Mouse (Mus musculus): ENCODE measurements at regions not wholly inside any gene's neighbourhood (a gene's known extent, or its start where the extent isn't known, plus 50 kb on each side); places are given as distances from the start of the nearest gene placed in this dataset.
A peak's percentile ranks its signal among the peaks of the same experiment; 100 is the strongest.

DNA sequence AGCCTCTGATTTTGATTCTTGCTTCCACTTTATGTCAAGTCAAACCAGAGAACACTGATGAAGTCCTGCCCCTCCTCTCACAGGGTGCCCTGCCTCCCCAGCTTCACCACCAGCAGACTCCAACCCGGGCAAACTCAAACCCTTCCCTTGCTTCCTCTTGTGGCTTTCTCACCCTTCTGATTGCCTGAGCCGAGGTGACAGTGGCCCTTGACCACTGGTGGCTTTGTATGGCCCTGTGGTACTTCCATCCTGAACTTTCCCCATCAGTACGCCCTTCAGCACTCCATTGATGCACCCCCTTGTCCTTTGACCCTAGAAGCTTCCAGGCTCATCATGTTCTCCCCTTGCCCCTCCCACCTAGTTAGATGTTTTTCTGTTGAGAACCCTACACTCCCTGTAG is 287.0 kb downstream of the 3100002H09Rik start:
- DNase-seq (ENCODE audit: low spot score) = no peak

DNA sequence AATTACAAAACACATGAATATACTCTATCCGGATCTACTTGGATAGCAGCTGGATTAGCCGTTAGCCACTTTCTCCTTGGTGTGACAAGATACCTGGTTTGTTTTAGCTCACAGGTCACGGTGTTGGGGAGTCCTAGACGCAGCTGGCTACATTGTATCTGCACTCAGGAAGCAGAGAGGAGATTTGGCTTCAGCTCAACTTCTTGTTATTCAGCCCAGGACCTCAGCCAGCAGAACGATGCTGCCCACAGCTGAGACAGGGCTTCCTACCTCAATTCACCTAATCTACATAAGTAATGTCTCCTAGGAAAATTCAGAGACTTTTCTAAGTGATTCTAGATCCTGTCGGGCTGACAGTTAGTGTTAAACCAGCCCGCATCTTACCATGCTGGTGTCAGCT is 289.4 kb downstream of the 3100002H09Rik start:
- no peak for DNase-seq (ENCODE audit: low spot score)

DNA sequence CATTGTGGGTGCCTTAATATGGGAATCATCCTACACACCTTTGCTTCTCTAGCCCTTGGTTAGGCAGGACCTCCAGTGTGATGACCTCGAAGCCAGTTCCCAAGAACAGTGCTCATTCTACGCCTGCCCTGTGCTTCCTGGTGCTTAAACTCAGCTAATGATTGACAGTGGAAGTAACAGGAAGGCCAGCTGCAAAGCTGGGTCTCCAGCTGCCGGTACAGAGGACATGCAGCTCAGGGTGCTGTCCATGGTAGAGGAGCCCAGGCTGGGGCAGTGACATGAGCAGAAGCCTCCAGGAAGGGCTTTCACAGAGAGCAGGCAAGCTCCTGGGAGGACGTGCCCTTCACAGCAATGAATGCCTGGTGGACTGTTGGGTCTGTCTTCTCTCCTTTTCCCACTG is 293.6 kb downstream of the 3100002H09Rik start:
- DNase-seq (ENCODE audit: low spot score) = no peak

DNA sequence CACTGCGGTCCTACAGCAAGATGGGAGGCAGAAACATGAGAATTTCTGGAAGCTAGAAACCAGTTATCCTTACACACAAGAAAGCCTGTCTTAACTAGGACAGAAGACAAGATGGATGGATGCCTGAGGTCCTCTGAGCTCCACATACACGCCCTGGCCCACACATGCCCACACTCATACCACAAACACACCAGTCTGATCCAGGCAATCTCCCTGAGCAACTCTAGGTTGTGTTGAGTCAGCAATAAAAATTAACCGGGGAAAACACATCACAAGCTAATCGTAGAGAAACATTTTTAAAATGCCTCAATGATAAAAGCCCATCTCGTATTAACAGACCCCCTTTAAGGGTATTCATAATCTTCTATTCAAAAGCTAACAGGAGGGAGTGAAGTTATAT is 298.9 kb downstream of the 3100002H09Rik start:
- no peak for DNase-seq (ENCODE audit: low spot score)

DNA sequence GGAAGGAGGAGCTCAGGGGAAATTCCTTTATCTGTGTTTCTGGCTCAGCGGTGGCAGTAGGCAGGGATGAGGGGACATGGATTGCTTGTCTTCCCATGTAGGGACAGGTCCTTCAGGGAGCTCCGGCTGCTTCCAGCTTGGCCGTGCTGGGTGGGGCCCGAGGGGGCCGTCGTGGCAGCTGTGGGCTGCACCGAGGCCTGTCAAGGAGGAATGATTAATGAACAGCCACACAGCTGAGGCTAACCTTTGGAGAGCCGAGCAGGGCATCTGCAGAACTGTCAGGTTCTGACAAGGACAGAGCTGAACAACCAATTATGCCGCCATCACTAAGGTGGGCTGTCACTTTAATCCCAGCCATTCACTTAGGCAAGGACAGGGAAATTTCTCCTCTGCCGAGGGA is 300.0 kb downstream of the 3100002H09Rik start:
- DNase-seq (ENCODE audit: low spot score) = no peak

DNA sequence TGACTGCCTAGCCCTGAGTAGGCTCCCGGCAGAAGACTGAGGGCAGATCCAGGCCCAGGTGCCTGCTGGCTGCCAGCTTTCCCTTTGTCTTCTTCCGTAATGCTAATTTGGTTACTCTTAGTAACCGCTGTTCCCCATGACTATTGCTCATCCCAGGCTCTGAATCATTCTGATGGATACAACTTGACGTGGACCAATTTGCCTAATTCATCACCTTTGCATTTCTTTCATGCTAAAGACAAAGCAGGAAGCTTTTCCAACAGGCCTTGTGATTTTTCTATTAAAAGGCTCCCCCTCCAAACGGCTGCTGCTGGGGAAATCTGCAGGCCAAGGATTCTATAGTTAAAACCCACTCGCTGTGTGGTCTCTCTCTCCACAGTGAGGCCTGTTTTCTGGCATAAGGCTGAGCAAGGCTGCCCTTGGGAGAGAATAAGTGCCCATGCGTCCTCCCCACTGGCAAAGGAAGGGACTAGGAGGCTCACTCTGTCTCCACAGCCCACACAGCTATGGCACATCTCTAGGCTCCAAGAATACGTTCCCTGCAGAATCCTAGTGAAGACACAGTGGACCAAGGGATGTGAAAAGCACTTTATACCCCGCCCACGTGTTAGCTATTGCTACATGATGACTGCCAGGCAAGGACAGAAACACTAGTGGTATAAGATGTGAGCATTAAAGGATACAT is 304.6 kb downstream of the 3100002H09Rik start:
- no peak for DNase-seq (ENCODE audit: low spot score)

DNA sequence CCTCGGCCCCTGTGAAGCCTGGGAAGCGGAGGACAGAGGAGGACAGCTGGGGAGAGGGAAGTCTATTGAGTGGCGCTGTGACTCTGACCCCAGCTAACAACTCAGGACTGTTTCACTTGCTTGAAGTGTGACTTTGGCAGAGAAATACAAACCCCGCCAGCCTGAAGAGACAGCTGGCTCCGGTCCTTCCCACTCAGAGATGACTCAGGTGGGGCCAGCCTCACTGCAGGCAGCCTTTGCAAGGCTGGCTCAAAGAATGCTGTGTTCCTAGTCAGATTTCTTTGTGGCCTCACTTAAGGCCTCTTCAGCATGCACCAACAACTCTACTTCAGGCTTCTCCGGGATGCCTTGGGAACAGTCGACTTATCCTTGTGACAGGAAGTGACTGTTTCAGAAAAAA is 307.7 kb downstream of the 3100002H09Rik start:
- peak; percentile 26 for DNase-seq (ENCODE audit: low spot score)

DNA sequence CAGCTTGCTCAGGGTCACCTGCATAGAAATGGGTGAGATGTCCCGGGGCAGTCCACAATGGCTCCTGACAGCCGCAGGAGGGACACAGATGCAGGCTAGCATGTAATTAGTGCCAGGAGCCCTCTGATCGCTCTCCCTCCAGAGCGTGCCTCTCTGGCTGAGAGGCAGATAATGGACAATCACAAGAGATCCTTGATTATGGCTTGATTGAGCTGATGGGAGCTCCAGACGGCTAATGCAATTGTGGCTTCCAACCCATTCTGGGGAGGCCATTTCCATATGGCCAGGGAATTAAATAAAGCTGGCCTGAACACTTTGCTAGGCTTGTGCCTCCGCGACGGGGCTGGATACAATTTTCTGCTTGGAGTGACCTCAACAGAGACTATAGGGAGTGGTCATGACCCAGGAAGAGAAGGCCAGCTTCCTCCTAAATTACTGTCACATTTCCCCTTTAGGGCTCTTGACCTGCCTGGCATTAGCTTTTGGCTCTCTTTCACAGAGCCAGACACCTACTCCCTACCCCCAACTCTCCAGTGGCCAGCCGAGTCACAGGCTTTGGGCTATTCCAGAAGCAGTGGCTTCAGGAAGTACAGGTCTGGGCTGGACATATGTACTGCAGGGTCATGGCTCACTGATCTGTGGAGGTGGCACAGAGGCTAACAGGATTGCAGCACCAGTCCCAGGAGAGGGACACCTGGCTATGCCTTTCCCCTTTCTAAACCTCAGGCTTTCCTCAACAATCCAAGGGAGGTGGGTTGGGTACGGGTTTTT is 311.8 kb downstream of the 3100002H09Rik start:
- no peak for DNase-seq (ENCODE audit: low spot score)

DNA sequence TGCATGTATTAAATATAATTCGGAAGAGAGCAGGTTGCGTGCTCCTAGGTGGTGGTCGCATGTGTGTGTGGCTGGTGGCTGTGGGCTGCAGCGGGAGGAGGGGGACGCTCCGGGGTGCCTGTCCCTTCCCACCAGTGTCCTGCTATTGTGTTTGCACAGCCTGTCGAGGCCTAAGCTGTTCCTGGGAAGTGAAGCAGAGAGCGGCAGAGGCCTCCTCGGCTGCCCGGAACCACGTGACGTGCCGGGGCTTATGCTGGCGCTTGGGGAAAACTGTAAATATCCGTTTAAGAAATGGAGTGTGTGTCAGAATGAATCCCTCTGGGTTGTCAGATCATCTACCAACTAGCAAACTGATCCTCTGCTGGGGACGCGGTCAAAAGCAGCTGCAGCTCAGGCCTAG is 318.3 kb downstream of the 3100002H09Rik start:
- DNase-seq (ENCODE audit: low spot score) = no peak

DNA sequence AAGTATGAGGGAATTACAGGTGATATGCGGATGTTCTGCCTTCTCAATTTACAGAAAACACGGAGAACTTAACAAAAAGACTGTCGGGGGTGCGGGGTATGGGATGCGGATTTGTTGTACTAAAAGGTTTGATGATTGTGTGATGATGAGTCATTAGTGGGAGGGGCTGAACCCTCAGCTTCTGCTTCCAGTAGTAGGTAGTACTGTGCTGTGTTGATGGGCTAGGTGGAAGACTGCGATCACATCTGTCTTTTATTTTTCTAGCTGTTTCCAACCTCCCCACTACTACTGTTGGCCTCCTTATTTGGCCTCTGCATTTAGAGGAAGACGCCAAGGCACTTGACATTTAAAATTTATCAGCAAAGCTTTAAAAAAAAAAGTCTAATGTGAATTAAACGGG is 318.8 kb downstream of the 3100002H09Rik start:
- DNase-seq (ENCODE audit: low spot score) = no peak

DNA sequence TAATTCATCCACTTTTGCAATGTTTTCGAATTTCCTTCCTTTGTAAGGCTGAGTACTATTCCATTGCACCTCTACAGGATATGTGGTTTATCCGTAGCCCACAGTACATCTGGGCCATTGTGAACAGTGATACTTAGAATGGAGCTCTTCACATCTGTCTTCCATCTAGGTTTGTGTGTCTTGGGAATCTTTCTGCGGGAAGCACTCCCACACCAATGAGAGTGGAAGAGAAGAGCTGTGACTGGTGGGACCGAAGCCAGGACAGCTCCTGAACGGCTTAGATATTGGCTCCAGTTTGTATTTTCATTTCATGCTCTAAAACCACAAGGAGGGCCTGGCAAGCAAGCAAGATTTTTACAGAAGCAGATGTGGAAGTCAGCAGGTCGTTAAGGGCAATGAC is 323.1 kb downstream of the 3100002H09Rik start:
- DNase-seq (ENCODE audit: low spot score) = no peak

DNA sequence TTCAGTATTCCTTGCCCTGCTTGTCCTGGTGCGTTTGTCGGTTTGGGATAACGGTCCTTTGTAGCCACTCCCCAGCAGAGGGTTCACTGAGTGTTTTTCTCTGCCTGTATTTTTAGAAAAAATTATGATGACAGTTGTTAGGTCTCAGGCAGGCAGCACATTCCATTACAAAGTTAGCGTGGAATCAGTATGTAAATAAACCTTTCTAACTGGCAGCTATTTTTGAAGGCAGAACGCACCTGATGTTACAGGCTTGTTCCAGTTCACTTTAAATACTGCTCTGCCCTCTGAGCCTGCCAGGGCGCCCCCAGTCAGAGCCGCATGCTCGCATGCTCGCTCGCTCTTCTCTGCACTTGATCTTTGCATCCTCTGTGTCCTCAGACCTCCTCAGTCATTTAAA is 331.9 kb downstream of the 3100002H09Rik start:
- DNase-seq (ENCODE audit: low spot score) = no peak

DNA sequence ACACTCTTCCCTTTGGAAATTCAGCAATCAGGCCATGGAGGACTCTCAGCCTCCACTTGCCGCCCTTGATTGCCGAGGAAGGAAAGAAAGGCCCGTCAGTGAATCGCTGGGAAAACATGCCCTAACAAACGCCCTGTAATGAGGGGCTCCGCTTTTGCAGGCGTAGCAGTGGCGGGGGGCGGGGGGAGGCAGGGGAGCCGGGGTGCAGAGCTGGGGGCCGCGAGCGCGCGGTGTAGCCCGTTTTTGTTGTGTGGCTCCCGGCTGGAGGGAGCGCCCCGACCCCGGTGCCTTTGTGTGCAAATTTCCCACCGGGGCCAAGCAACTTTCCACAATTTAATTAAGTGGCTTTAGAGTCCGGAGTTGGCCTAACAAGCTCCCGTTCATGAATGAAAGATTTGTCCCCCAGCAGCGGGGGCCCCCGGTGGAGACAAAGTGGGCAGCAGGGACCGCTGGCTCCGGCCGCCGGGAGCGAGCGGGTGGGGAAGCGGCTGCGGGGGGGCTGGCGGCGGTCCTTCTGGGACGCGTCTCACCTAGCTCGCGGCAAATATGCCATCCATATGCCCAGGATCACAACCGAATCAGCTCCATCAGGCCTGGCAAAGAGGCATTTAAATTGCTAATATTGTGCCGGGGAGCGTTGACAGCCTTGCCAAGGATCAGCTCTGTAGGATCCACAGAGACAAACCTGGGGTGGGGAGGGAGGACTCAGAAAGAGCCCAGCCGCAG is 333.0 kb downstream of the 3100002H09Rik start:
- no peak for DNase-seq (ENCODE audit: low spot score)

DNA sequence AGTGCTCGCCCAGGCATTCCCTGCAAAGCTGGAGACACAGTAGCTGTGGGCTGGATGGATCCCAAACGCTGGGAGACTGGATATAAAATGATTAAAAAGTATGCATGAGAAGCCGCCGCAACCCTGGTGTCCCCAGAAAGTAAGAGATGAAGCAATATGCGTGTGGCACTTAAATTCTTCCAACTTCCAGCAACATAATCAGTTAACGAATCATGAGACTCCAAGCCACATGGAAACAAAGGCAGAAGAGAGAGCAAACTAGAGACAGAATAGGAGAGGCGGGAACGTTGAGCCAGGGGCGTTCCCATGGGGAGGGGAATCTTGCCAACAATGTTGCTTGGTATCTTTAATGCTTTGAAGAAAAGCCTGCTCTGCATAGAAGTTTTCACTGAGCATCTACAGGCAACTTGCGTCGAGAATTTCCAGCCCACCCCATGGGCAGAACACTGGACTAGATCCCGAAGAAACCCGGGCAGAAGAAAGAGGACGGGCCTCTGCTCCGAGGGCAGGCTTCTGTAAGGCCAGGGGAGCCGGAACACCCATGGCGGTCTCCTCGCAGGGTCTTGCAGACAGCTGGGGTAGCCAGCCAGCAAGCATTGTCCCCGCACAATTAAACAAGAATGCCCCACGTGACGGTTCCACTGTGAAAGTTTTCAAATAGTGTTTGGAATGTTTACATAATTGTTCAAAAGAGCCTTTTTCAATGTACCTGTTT is 333.7 kb downstream of the 3100002H09Rik start:
- peak; percentile 58 for DNase-seq (ENCODE audit: low spot score)

DNA sequence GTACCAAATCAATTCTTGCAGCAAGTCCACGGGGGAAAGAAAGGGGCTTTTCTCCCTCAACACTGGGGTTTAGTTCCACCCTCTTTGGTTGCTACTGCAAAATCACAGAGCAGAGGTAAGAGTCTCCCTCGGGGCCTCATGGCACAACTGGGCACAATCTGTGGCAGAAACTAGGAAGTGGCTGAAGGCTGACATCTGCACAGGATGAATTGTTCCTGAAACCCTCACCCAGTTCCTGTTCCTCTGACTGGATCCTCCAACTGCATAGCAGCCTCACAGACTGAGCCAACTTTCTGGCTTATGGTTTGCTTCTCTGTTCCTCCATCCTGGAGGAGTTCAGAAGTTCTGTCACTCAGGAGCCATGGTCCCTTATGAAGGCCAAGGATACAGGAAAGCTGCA is 338.6 kb downstream of the 3100002H09Rik start:
- DNase-seq (ENCODE audit: low spot score) = no peak

DNA sequence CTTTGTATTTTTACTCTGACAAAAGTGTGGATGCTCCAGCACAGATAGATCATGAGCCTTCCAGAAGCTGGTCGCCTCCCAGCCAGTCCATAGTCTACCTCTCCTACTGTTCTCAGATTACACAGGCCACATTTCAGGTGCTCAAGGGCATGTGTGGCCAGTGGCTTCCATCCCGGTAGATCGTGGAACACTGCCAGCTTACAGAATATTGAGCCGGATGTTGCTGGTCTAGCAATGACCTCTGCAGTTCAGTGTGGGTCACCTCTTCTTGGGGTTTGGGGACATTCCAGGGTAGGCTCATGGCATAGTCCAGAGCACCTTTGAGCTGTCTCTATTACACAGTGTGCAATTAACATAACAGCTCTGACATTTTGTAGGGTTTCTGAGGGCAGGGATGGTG is 342.2 kb downstream of the 3100002H09Rik start:
- no peak for DNase-seq (ENCODE audit: low spot score)

DNA sequence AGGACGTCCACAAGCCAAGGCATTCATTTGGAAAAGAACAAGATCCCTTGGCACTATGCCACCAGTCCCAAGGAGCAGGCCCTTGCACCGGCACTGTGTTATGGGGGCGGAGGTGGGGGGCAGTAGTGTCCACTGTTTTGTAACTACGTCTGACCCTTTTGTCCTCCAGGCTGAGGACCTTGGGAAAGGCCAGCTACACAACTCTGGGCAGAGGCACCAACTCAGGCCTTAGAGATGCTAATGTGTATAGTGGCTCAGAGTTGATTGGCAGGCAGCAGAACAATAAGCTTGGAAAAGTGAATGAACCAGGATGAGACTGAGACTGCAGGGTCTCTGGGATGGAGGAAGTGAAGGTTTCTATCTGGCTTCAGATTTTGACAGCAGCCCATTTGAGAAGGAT is 344.0 kb downstream of the 3100002H09Rik start:
- DNase-seq (ENCODE audit: low spot score) = no peak

DNA sequence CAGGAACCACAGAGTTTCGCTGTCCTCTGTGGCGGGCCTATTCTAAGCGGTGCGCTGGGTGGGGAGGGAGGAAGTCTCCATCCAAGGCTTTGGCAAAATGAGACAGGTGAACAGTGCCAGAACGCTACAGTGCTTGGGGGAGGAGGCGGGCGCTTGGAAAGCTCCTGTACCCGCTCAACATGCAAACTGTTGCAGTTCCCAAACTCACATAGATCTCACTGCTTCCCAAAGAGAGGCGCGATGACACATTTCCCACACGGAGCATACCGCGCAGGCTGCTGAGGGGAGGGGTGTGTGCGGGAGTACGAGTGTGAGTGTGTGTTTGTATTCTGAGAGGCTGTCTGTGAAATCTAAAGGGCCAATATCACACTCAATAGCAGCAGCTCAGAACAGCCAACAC is 345.1 kb downstream of the 3100002H09Rik start:
- DNase-seq (ENCODE audit: low spot score) = peak; percentile 45

DNA sequence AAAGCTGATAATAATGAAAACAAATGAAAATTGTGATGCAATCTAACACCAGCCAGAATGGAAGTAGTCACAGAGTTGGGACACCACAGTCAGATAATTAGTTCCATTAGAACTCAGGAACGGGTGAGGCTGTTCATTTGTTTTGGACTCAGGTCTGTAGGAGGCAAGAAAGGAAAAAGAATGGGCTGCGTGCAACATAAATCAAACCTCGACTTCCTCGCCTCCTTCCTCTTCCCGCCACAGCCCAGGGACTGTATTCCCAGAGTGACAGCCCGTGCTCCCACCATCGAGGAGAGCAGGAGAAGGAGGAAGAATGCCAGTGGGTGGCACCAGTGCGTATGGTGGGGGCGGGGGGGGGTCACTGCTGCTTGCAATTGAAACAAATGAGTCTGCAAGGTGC is 339.2 kb upstream of the 4930535I16Rik start:
- no peak for DNase-seq (ENCODE audit: low spot score)

DNA sequence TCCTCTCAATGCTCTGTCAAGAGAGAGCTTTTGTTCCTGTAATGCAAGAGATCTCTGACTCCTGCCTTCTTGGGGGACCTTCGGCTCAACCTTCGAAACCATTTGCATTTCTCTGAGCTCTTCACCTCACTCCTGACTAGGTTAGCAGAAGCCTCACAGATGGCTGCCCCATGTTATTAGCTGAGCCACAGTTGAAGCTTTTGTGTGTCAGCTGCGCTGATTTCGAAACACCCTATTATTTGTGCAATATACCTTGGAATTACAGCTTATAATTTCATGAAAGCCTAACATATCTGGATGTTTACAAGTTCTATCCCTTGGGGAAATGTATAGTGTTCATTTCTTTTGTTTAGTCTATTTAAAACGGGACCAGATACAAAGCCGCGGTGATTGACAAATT is 338.7 kb upstream of the 4930535I16Rik start:
- DNase-seq (ENCODE audit: low spot score) = no peak

DNA sequence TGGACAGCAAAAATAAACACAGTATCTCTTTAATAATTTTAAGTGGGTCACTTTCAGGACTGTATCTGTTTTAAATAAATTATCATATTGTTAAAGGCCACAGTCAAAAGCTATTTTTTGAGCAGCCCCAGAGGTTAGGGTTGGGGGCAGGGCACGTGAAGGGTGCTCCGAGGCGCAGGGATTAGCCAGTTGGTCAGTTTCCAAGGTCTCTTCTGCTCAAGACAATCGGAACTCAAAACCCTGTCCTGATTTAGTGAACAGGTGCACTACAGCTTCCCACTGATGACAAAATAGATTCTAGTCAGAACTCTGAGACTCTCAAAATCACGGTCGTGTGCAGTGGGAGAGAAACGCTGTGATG is 337.3 kb upstream of the 4930535I16Rik start:
- DNase-seq (ENCODE audit: low spot score) = no peak

DNA sequence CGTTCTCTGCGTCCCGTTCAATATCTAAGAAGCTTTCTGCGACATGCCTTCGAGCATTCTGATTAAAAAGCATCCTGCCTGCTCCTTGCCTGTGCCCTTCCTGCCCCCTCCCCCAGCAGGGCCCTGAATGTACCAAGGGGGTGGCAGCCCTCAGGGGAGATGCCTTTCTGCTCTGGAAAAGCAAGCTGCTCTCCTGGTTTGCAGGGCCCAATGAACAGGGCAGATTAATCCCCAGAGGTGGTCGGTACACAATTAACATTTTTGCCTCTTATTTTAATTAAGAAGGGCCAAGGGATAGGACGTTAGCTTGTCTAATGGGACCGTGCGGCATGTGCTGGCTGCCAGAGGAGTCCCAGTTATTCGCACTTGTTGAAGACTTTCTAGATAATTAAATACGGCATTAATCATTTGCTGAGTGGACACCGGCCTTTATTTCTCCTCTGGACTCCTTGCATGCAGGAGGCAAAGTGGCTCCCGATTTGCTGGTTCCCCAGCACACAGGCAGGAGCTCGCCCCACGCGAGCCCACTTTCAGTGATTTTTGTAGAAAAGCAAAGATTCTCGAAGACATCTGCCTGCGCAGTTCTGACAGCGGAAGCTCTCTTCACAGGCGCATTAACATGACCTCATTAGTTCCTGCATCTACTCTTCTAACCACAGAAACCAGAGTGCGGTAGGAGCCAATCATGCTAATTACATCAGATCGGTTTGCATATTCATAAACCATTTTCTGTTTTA is 336.8 kb upstream of the 4930535I16Rik start:
- no peak for DNase-seq (ENCODE audit: low spot score)

All from layer of hippocampus, adult 11-12 months (tissue).